Mouse (Mus musculus): ENCODE results near the gene Smcr8. TPM values are rescaled to one million over a fixed set of nuclear protein-coding genes. Genes with fewer than 3 reads are reported as not detected.
A peak's percentile ranks its signal among the peaks of the same experiment; 100 is the strongest.

Smcr8 gene
- polyA plus RNA-seq, 1 experiment, result 5.8 TPM

- Histone ChIP-seq H3K4me3 (ENCODE audit: low read depth, low read length) (no peak overlapping the region), H3K36me3 (ENCODE audit: control insufficient read depth, insufficient read depth, low read length) (peaks cover 58% of the 10 kb centered on the region), H3K27ac (ENCODE audit: insufficient read depth, low read depth, low read length) (no peak overlapping the region), H3K4me1 (ENCODE audit: control insufficient read depth, insufficient read depth, insufficient read length, low read length) (peaks cover 20% of the 10 kb centered on the region), H3K27me3 (ENCODE audit: control insufficient read depth, insufficient read depth, low read length) (no peaks in the 10 kb centered on the region)
- TF ChIP-seq POLR2A (IDR thresholded peaks at IDR 0.05; ENCODE audit: low read depth, low read length) (no peak), CTCF (IDR thresholded peaks at IDR 0.05; ENCODE audit: extremely low read depth, insufficient read length, insufficient replicate concordance, low read depth, low read length) (no peak)
- 78% methylated on average over 8 of the region's 8 CpGs for WGBS
Measured at GRCm38 (mm10) chr11:60784179-60784922, 7.0 kb downstream of the Smcr8 start.

- H3K4me3 ChIP-seq (ENCODE audit: low read depth, low read length), result no peak overlapping the region
- 45% methylated on average over 1 of the region's 1 CpGs for WGBS
- no peak for TF ChIP-seq POLR2A (IDR thresholded peaks at IDR 0.05; ENCODE audit: low read depth, low read length)
- H3K27me3 ChIP-seq (ENCODE audit: control insufficient read depth, insufficient read depth, low read length), result no peaks in the 10 kb centered on the region
- no peak overlapping the region for H3K27ac ChIP-seq (ENCODE audit: insufficient read depth, low read depth, low read length)
- peaks cover 73% of the 10 kb centered on the region for H3K36me3 ChIP-seq (ENCODE audit: control insufficient read depth, insufficient read depth, low read length)
- H3K4me1 ChIP-seq (ENCODE audit: control insufficient read depth, insufficient read depth, insufficient read length, low read length), result no peaks in the 10 kb centered on the region
Measured at GRCm38 (mm10) chr11:60787595-60787994, 10.3 kb downstream of the Smcr8 start.

DNA sequence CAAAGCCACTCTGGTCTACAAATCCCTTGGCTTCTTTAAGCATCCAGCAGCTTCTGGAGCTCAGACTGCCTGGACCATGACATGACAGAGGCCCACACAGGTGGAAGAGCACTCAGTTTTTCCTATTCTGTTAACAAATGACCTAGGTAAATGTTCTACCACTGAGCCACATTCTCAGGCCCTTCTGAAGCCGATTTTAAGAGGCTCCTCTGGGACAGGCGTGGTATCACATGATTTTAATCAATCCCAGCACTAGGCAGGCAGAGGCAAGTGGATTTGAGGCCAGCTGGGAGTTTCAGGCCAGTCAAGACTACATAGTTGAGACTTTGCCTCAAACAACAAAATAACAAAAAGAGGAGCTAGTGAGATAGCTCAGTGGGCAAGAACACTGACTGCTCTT lies 13.1 kb downstream of the Smcr8 start:
- Histone ChIP-seq H3K36me3 (ENCODE audit: control insufficient read depth, insufficient read depth, low read length) (peaks cover 58% of the 10 kb centered on the region), H3K27me3 (ENCODE audit: control insufficient read depth, insufficient read depth, low read length) (no peaks in the 10 kb centered on the region), H3K27ac (ENCODE audit: insufficient read depth, low read depth, low read length) (no peak overlapping the region), H3K4me1 (ENCODE audit: control insufficient read depth, insufficient read depth, insufficient read length, low read length) (no peaks in the 10 kb centered on the region), H3K4me3 (ENCODE audit: low read depth, low read length) (no peak overlapping the region)
- 66% methylated on average over 2 of the region's 2 CpGs for WGBS
- TF ChIP-seq CTCF (IDR thresholded peaks at IDR 0.05; ENCODE audit: extremely low read depth, insufficient read length, insufficient replicate concordance, low read depth, low read length), result no peak
- TF ChIP-seq POLR2A (IDR thresholded peaks at IDR 0.05; ENCODE audit: low read depth, low read length), result no peak

- Histone ChIP-seq H3K4me1 (ENCODE audit: control insufficient read depth, insufficient read depth, insufficient read length, low read length) (no peaks in the 10 kb centered on the region), H3K36me3 (ENCODE audit: control insufficient read depth, insufficient read depth, low read length) (peaks cover 27% of the 10 kb centered on the region), H3K27ac (ENCODE audit: insufficient read depth, low read depth, low read length) (no peak overlapping the region), H3K4me3 (ENCODE audit: low read depth, low read length) (no peak overlapping the region), H3K27me3 (ENCODE audit: control insufficient read depth, insufficient read depth, low read length) (no peaks in the 10 kb centered on the region)
- 84% methylated on average over 11 of the region's 11 CpGs for WGBS
- no peak for TF ChIP-seq POLR2A (IDR thresholded peaks at IDR 0.05; ENCODE audit: low read depth, low read length)
- no peak for TF ChIP-seq CTCF (IDR thresholded peaks at IDR 0.05; ENCODE audit: extremely low read depth, insufficient read length, insufficient replicate concordance, low read depth, low read length)
Measured at GRCm38 (mm10) chr11:60796342-60796741, 19.0 kb downstream of the Smcr8 start.

GRCm38 (mm10) chr11:60799977-60800376 lies 22.7 kb downstream of the Smcr8 start:
- Histone ChIP-seq H3K27me3 (ENCODE audit: control insufficient read depth, insufficient read depth, low read length) (no peaks in the 10 kb centered on the region), H3K4me3 (ENCODE audit: low read depth, low read length) (no peak overlapping the region), H3K27ac (ENCODE audit: insufficient read depth, low read depth, low read length) (no peak overlapping the region), H3K4me1 (ENCODE audit: control insufficient read depth, insufficient read depth, insufficient read length, low read length) (no peaks in the 10 kb centered on the region), H3K36me3 (ENCODE audit: control insufficient read depth, insufficient read depth, low read length) (peaks cover 27% of the 10 kb centered on the region)
- WGBS, result 82% methylated on average over 4 of the region's 4 CpGs
- no peak for TF ChIP-seq CTCF (IDR thresholded peaks at IDR 0.05; ENCODE audit: extremely low read depth, insufficient read length, insufficient replicate concordance, low read depth, low read length)
- no peak for TF ChIP-seq POLR2A (IDR thresholded peaks at IDR 0.05; ENCODE audit: low read depth, low read length)

DNA sequence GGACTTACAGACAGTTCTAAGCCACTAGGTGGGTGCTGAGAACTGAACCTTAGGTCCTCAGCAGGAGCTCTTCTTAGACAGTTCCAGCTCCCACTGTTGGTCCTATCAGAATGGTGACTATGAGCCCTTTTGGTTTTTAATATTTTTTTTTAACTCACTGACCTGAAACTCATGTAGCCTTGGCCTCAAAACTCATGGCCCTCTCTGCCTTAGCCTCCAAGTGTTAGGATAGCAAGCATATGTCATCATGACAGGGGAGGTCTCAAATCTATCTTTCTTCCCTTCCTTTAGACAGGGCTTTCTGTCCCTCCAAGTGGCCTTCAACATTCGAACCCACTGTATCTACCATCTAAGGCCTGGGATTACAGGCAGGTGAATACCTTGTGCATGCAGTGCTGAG lies 23.6 kb downstream of the Smcr8 start:
- peaks cover 27% of the 10 kb centered on the region for H3K36me3 ChIP-seq (ENCODE audit: control insufficient read depth, insufficient read depth, low read length)
- no peak for TF ChIP-seq CTCF (IDR thresholded peaks at IDR 0.05; ENCODE audit: extremely low read depth, insufficient read length, insufficient replicate concordance, low read depth, low read length)
- no peak for TF ChIP-seq POLR2A (IDR thresholded peaks at IDR 0.05; ENCODE audit: low read depth, low read length)
- WGBS, result 90% methylated on average over 1 of the region's 1 CpGs

GRCm38 (mm10) chr11:60808286-60809070 lies 31.2 kb downstream of the Smcr8 start:
- peak overlapping the region; percentile 14; the same call in 1 of the 2 replicates for H3K4me3 ChIP-seq (ENCODE audit: low read depth, low read length)
- H3K36me3 ChIP-seq (ENCODE audit: control insufficient read depth, insufficient read depth, low read length), result peaks cover 4% of the 10 kb centered on the region; the same call in 1 of the 2 replicates
- H3K27ac ChIP-seq (ENCODE audit: insufficient read depth, low read depth, low read length), result no peak overlapping the region; the same call in 1 of the 2 replicates
- H3K27me3 ChIP-seq (ENCODE audit: control insufficient read depth, insufficient read depth, low read length), result no peaks in the 10 kb centered on the region
- TF ChIP-seq CTCF (IDR thresholded peaks at IDR 0.05; ENCODE audit: extremely low read depth, insufficient read length, insufficient replicate concordance, low read depth, low read length) (no peak), POLR2A (IDR thresholded peaks at IDR 0.05; ENCODE audit: low read depth, low read length) (no peak)
- 17% methylated on average over 4 of the region's 4 CpGs for WGBS
- peaks cover 4% of the 10 kb centered on the region; the same call in 1 of the 2 replicates for H3K4me1 ChIP-seq (ENCODE audit: control insufficient read depth, insufficient read depth, insufficient read length, low read length)

More for the DNA sequence above, 23.6 kb downstream of the Smcr8 start:
- Histone ChIP-seq H3K4me1 (ENCODE audit: control insufficient read depth, insufficient read depth, insufficient read length, low read length) (no peaks in the 10 kb centered on the region), H3K4me3 (ENCODE audit: low read depth, low read length) (no peak overlapping the region), H3K27ac (ENCODE audit: insufficient read depth, low read depth, low read length) (no peak overlapping the region), H3K27me3 (ENCODE audit: control insufficient read depth, insufficient read depth, low read length) (no peaks in the 10 kb centered on the region)
